Mouse (Mus musculus): Measurements from ENCODE around the gene Rer1.

The Rer1 gene

GRCm38 (mm10) chr4:155113766-155114410 lies 27.7 kb upstream of the Rer1 start:
- DNase-seq: no peak

- no peak for DNase-seq
These were observed 23.3 kb upstream of the Rer1 start for GRCm38 (mm10) chr4:155109471-155109870.

DNA sequence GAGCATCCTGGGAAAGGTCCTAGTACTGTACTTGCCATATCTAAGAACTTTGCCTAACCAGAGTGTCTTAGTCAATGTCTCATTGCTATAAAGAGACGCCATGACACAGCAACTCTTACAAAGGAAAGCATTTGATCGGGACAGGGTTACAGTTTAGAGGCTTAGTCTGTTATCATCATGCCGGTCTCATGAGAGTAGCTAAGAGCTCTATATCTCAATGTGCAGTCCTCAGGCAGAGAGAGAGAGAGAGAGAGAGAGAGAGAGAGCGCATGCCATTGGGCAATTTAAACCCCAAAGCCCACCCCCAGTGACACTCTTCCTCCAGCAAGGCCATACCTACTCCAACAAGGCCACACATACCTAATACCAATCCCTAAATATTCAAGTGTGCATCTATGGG lies 21.7 kb upstream of the Rer1 start:
- DNase-seq: no peak

DNA sequence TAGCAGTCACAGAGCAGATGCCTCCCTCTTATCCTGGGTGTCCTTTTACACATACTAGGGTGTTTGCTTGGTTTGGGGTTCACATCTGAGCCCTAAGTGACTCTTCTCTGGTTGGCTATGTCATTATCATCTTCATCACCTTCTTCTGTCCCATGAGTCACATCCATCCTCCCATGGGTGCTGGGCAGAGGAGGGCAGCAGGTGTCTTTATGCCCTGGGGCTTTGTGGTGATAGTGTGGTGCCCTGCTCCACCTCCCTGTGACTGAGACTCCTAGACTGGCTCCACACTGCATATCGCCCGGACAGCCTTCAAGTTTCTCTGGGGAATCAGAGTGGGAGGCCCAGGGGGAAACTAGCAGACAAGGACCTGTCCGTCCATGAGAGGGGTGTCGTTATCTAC lies 12.4 kb upstream of the Rer1 start:
- DNase-seq: no peak

GRCm38 (mm10) chr4:155097452-155097851 lies 11.3 kb upstream of the Rer1 start:
- no peak for DNase-seq

DNA sequence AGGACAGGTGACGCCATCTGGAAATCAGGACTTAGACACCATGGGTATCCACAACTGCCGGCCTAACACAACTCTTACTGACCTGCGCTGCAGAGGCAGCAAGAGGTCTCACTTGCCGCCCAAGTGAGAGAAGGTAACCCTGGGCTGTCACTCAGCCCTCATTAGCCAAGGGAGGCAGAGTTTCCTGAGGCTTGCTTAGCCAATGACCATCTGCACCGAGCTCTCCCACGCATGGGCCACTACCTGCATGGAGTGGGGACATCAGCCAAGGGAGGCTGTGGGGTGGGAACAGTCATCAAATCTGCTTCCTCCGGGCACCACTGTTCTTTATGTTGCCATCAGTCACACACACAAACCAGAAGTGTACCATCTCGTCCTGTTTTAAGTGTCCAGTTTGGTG lies 9.8 kb upstream of the Rer1 start:
- peak; percentile 82 for DNase-seq

- DNase-seq: peak; percentile 92
These were observed 9.2 kb upstream of the Rer1 start for GRCm38 (mm10) chr4:155095238-155095900.

DNA sequence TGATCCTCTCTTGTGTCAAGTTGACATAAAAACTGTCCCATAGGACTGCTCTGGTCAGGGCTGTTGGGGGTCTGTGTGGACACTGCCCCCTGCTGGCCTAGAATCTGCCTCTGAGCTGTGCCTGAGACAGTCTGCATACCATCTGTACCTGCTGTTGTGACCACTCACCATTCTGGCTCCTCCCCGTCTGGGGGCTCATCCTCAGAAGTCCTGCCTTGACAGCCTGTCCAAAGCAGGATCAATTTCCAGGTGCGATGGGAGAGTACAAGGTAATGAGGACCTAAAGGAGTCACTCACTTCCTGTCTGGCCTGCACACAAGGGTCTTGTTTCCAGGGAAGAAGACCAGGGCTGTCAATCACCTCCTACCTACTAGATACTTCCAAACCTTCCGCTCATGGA lies 8.4 kb upstream of the Rer1 start:
- DNase-seq: peak; percentile 70

- peak; percentile 61 for DNase-seq
These were observed 7.4 kb upstream of the Rer1 start for GRCm38 (mm10) chr4:155093431-155094149.

GRCm38 (mm10) chr4:155092718-155093430 lies 6.7 kb upstream of the Rer1 start:
- DNase-seq: peak; percentile 97

DNA sequence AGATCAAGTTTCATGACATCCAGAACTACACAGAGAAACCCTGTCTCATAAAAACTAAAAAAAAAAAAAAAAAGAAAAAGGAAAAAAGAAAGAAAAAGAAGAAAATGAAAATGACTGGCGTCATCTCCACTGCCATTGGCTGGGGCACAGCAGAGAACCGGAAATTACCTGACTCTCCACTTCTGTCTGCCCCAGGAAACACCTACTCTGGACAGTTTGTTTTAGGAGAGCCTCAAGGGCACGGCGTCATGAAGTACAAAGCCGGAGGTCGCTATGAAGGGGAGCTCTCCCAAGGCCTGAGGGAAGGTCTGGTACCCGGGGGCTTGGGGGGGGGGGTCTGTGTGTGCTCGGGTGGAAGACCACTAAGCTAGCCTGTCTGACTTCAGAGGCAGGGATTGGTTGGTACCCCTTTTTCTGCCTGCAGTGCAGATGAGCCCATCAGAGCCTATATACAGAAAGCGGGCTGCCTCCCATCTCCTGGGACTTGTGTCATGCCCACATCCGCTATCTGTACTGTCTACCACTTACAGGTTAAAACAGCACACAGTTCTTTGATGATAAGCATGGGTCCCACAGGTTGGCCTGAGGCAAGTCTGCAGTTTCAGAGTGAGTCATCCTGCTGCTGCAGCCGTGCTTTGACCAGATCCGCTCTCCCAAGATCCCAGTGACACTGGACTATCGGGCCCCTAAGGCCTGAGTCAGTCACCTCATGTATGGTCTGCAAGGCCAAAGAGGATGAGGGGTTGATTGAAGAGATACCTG lies 4.7 kb upstream of the Rer1 start:
- DNase-seq: no peak

GRCm38 (mm10) chr4:155090147-155090546 lies 4.0 kb upstream of the Rer1 start:
- no peak for DNase-seq

- peak; percentile 46 for DNase-seq
These were observed 3.1 kb upstream of the Rer1 start for GRCm38 (mm10) chr4:155089241-155089640.

DNA sequence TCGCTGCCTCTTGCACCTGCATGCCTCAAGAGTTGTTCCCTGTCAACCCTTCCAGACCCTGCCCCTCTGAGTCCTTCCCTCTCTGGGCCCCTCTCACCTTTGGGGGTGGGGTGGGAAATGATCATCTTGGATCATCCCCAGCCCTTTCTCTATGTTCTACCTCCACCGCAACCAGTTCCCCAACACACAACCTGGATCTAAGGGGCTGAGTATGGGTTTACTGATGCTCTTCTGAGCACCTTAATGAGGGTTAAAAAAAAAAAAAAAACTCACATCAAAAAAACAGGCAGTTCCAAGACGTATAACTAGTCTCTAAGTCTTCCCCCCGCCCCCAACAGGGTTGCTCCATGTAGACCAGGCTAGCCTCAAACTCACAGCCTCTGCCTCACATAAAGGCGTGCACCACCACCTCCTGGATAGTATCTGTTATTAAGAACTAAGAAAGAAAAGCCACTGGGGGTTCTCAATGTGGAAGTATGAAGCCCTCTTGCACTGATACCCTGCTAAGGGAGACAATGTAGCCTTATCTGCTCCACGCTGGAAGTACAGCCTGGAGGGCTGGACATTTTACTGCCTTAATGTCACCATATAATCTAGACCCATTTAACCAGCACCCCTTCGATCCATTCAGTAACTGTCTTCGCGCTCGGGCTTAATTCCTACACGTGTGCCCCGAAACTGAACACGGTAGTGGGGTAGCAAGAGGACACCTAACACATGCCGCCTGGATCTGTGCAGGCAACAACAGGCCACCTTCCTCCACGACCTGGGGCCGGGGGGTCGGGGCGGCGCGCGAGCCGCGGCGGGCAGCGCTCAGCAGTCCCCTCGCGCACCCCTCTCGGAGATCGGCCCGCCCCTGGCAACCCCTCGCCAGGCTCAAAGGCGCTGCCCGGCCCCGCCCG lies 725 bp downstream of the Rer1 start:
- peak; percentile 55 for DNase-seq

- DNase-seq: no peak
These were observed 1.8 kb downstream of the Rer1 start for GRCm38 (mm10) chr4:155084351-155084750.

DNA sequence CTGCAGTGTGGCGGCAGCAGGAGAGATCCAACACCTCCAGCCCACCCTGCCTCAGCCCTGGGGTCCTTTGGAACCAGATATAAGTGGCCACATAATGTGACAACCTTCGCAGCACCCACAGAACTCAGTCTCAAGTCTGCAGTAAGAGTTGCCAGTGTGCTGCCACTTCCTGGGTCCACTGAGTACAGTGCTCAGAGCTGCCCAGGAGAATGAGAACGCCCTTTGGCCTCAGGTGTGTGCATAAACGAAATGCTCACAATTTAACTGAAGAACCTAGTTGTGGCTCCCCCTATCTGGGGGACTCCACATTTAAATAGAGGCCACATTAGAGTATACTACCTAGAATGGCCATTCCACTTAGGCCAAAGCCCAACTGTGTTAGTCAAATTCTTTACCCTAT lies 2.6 kb downstream of the Rer1 start:
- peak; percentile 22 for DNase-seq

DNA sequence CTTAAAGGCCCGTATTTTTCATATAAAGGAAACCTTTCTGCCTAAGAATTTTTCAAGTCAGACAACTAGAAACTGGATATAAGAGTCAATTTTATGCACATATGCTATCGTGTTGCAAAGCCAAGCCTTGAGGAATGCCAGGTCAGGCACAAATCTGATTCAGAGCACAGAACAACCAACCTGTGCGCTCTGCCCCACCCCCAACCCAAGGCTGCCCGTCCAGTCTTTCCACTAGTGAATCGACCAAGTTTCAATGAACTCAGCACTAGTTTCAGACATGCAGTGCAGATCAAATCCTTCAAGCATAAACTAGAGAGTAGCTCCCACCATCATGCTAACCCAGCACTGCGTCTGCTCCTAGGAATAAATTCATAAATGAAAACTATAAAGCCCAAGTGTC lies 6.5 kb downstream of the Rer1 start:
- DNase-seq: no peak

GRCm38 (mm10) chr4:155078808-155079207 lies 7.4 kb downstream of the Rer1 start:
- peak; percentile 52 for DNase-seq

DNA sequence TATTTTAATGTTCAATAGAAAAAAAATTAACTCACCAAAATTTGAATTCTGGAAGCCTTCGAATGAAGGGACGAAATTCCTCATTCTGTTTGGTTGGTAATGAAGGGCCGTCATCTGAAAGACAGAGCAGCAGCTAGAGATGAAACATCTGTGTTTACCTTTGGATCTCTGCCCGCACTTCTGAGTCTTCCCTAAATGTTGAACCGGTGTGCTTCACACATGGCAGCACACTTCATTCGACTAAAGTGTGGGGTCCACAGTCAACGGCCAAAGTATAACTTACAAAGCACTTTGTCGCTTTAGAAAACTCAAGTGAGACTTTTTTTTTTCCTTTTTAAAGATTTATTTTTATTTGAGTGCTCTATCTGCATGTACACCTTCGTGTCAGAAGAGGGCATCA lies 9.5 kb downstream of the Rer1 start:
- no peak for DNase-seq

DNA sequence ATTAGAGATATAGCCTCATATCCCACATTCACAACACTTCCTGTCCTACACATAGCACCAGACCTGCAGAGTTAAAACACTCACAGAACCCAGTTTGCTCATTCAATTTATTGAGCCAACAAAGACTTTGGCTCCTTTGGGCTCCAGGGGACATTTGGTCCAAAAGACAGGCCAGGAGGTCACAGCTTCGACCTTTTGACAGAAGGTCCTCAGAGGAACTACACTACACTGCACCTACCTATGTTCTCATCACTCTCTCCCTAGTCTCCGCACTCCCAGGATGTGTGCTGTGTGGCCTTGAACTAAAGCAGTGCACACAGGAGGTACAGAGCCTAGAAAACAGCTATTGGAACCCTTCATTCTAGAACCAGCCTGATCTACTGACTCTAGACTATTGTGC lies 10.4 kb downstream of the Rer1 start:
- no peak for DNase-seq

DNA sequence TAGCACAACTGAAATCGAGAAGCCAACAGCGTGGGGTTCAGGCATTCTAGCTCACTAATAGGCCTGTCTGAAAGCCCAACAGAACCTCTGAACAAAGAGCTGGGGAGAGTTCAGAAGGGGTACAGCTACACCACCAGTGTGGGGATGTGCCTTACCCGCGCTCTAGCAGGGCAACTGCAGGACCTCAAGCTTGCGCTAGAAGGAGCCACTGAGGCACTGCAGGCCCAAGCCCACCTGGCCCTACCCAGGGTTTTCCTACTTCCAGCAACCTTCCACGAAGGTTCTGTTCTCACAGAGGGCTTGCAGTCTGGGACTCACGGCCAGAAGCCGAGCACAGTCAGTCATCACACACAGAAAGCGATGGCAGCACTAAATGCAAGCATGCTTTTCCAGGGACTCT lies 11.0 kb downstream of the Rer1 start:
- no peak for DNase-seq

- peak; percentile 47 for DNase-seq
These were observed 11.8 kb downstream of the Rer1 start for GRCm38 (mm10) chr4:155074418-155074817.

All from cerebellum, adult 11-12 months (tissue).